Mouse (Mus musculus) cortical plate, adult 2 months (tissue): ENCODE data around the gene Fbxo42.

Experiments
- CTCF ChIP-seq: fragments of 200-500 bp; IDR thresholded peaks from 2 replicates; pipeline ENCODE4 v1.5.1; 2011; ENCODE audit warnings: mild to moderate bottlenecking, control low read depth, low read length; ENCODE audit not compliant: insufficient read depth; ENCODE audit errors: extremely low read depth
- POLR2A ChIP-seq: fragments of 200-500 bp; IDR thresholded peaks from 2 replicates; pipeline ENCODE4 v1.6.1; 2011; ENCODE audit warnings: mild to moderate bottlenecking, low read length, control low read depth; ENCODE audit not compliant: insufficient read depth; ENCODE audit errors: extremely low read depth

DNA sequence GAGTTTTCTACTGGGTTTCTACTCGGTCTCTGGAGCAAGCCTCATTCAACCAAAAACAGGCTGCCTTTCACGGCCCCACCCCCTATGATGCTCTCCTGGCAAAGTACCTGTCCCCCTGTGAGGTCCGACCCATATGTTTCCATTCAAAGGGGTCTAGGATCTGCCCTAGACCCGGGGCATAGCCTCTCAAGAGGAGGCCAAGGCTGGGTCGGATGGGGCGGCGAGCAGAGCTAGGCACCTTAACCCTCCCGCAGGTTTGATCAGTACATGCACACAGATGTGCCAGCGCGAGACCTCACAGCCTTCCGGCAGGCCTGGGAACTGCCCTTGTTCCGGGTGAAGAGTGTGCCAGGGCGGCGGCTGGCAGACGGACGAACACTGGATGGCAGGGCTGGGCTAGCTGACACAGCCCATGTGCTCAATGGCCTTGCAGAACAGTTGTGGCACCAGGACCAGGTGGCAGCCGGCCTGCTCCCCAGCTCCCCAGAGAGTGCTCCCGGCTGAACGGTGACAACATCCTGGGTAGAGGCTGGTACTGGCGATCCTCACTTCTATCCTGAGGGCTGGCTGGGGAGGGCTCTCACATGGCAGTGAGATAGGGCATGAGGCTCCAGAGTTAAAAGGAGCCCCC lies 72.0 kb downstream of the Fbxo42 start:
- TF ChIP-seq CTCF (no peak), POLR2A (no peak)
